ENCODE assay signal across 9 mouse cellular contexts in genomic region chr7:98236686-98237359, GRCm38 (mm10). TPM values are rescaled to one million over a fixed set of nuclear protein-coding genes. Genes with fewer than 3 reads are reported as not detected.
DNase-seq lines count a peak whose midpoint lies in the region; ATAC-seq lines count a peak whose summit lies in the region.
"Had no signal": no experiment of that assay in that cellular context is flagged by ENCODE, and none has a peak within 500 bp of the region (broad histone marks: within the 10 kb centered on the region; RNA-seq: fewer than 3 reads in every experiment).

No protein-coding gene starts in this region.

- H3K27ac ChIP-seq in hindbrain, embryonic 16.5 days (ENCODE audit: low read depth, low read length): no peak overlapping the region
- no peak overlapping the region for H3K27ac ChIP-seq in hindbrain, embryonic 11.5 days (ENCODE audit: low read depth, low read length)
- H3K27ac ChIP-seq: limb, embryonic 13.5 days had no signal

- H3K4me3 ChIP-seq in hindbrain, embryonic 16.5 days (ENCODE audit: low read length): no peak overlapping the region
- H3K4me3 ChIP-seq in hindbrain, embryonic 11.5 days (ENCODE audit: low read depth, low read length): no peak overlapping the region
- H3K4me3 ChIP-seq: limb, embryonic 13.5 days had no signal

- H3K4me1 ChIP-seq in hindbrain, embryonic 16.5 days (ENCODE audit: control insufficient read depth, insufficient read depth, low read depth, low read length): no peaks in the 10 kb centered on the region
- H3K4me1 ChIP-seq in hindbrain, embryonic 11.5 days (replicated peaks; ENCODE audit: control insufficient read depth, insufficient read depth, low read length): no peaks in the 10 kb centered on the region
- H3K4me1 ChIP-seq: limb, embryonic 13.5 days had no signal

- 0 out of 2 replicates have a peak, but pooled peaks have one; percentile 58 for ATAC-seq in hindbrain, embryonic 16.5 days
- no peak for ATAC-seq in hindbrain, embryonic 11.5 days (ENCODE audit: low FRiP score)

- H3K36me3 ChIP-seq in hindbrain, embryonic 16.5 days (ENCODE audit: control insufficient read depth, insufficient read depth, low read length): no peaks in the 10 kb centered on the region
- no peaks in the 10 kb centered on the region for H3K36me3 ChIP-seq in hindbrain, embryonic 11.5 days (ENCODE audit: control insufficient read depth, insufficient read depth, low read length)

- DNase-seq in hindbrain, embryonic 11.5 days (ENCODE audit: low spot score): no peak
- peak; percentile 94 to 95 for DNase-seq in cerebellum, postnatal 36 days
- DNase-seq in layer of hippocampus, adult 11-12 months (ENCODE audit: low spot score): peak; percentile 66
- peak; percentile 68 to 80 for DNase-seq in right cerebral cortex, postnatal 10 days (ENCODE audit: low spot score in 2 of 2)
- no peak for DNase-seq in T-cell, adult 2 months (ENCODE audit: low spot score)
- no peak for DNase-seq in neural tube, embryonic 10.5 days (ENCODE audit: extremely low spot score, low spot score)
- no peak for DNase-seq in Muller cell, postnatal 12 days (ENCODE audit: inconsistent ontology term)

- H3K9me3 ChIP-seq in hindbrain, embryonic 16.5 days (ENCODE audit: control insufficient read depth, low read length): no peaks in the 10 kb centered on the region
- H3K9me3 ChIP-seq in hindbrain, embryonic 11.5 days (ENCODE audit: control insufficient read depth, low read length): no peaks in the 10 kb centered on the region
- H3K9me3 ChIP-seq: limb, embryonic 13.5 days had no signal

- no peaks in the 10 kb centered on the region for H3K27me3 ChIP-seq in hindbrain, embryonic 16.5 days (replicated peaks; ENCODE audit: control insufficient read depth, insufficient read depth, low read length)
- H3K27me3 ChIP-seq in hindbrain, embryonic 11.5 days (ENCODE audit: control insufficient read depth, insufficient read depth, low read length): no peaks in the 10 kb centered on the region
- H3K27me3 ChIP-seq: limb, embryonic 13.5 days had no signal

- 62% methylated on average over 3 of the region's 3 CpGs for WGBS in hindbrain, embryonic 16.5 days
- WGBS in hindbrain, embryonic 11.5 days: 93% methylated on average over 3 of the region's 3 CpGs

- H3K9ac ChIP-seq in hindbrain, embryonic 16.5 days (ENCODE audit: low read depth, low read length): no peak overlapping the region
- H3K9ac ChIP-seq in hindbrain, embryonic 11.5 days (ENCODE audit: low read depth, low read length): no peak overlapping the region
- H3K9ac ChIP-seq: limb, embryonic 13.5 days had no signal

- no peak overlapping the region for H3K4me2 ChIP-seq in hindbrain, embryonic 16.5 days (ENCODE audit: low read length)
- no peak overlapping the region for H3K4me2 ChIP-seq in hindbrain, embryonic 11.5 days (replicated peaks; ENCODE audit: low read depth, low read length)
- H3K4me2 ChIP-seq: limb, embryonic 13.5 days had no signal

RNA-seq across cellular contexts. Expression of gene B3gnt6, which starts 37.5 kb away (rescaled TPM):
- polyA plus RNA-seq in hindbrain, embryonic 16.5 days (2015; fragmentation: Nextera tagmentation; extraction: Ambion mirVana): 0.55 and 0.78 TPM in 2 replicates
- polyA plus RNA-seq in hindbrain, embryonic 11.5 days (2014; fragmentation: Nextera tagmentation; extraction: Ambion mirVana): 0.10 and 0.20 TPM in 2 replicates
- polyA plus RNA-seq: limb, embryonic 13.5 days had no signal

RNA-seq across cellular contexts. Expression of gene Capn5, which starts 58.7 kb away (rescaled TPM):
- polyA plus RNA-seq in hindbrain, embryonic 16.5 days (2015; fragmentation: Nextera tagmentation; extraction: Ambion mirVana): 27.3 and 31.4 TPM in 2 replicates
- 4.8 and 5.3 TPM in 2 replicates for polyA plus RNA-seq in hindbrain, embryonic 11.5 days (2014; fragmentation: Nextera tagmentation; extraction: Ambion mirVana)

Comparison
In these comparisons a context has a peak if more than half of its experiments do, and no peak if none do; other contexts are left out.
1. DNase-seq: peak in cerebellum, postnatal 36 days (2 of 2), layer of hippocampus, adult 11-12 months (single experiment) and right cerebral cortex, postnatal 10 days (2 of 2); none in hindbrain, embryonic 11.5 days (single experiment), T-cell, adult 2 months (single experiment), neural tube, embryonic 10.5 days (single experiment) and Muller cell, postnatal 12 days (single experiment).